Mouse (Mus musculus): ENCODE measurements around the gene Il6st. TPM values are rescaled to one million over a fixed set of nuclear protein-coding genes. Genes with fewer than 3 reads are reported as not detected.

Il6st gene
- polyA plus RNA-seq (2012; rRNA removed), result 6.3 and 8.3 TPM in 2 replicates

GRCm38 (mm10) chr13:112463868-112464625 is at the start of gene Il6st:
Gene Il6st, plus strand, starts transcription at chr13:112464070.
- peaks cover 7% of the 10 kb centered on the region; the same call in 1 of the 2 replicates for H3K4me1 ChIP-seq (ENCODE audit: control insufficient read depth, insufficient read depth, insufficient read length, low read length)
- TF ChIP-seq POLR2A (IDR thresholded peaks at IDR 0.05; ENCODE audit: low read depth, low read length) (peak; percentile 84), CTCF (IDR thresholded peaks at IDR 0.05; ENCODE audit: extremely low read depth, insufficient read length, insufficient replicate concordance, low read depth, low read length) (no peak)
- no peaks in the 10 kb centered on the region for H3K27me3 ChIP-seq (ENCODE audit: control insufficient read depth, insufficient read depth, low read length)
- WGBS, result under 1% methylated on average over 85 of the region's 85 CpGs
- H3K4me3 ChIP-seq (ENCODE audit: low read depth, low read length), result peak within 1 kb of the TSS; percentile 92
- peak within 1 kb of the TSS; percentile 90 for H3K27ac ChIP-seq (ENCODE audit: insufficient read depth, low read depth, low read length)
- no peaks in the 10 kb centered on the region for H3K36me3 ChIP-seq (ENCODE audit: control insufficient read depth, insufficient read depth, low read length)

- TF ChIP-seq POLR2A (IDR thresholded peaks at IDR 0.05; ENCODE audit: low read depth, low read length) (no peak), CTCF (IDR thresholded peaks at IDR 0.05; ENCODE audit: extremely low read depth, insufficient read length, insufficient replicate concordance, low read depth, low read length) (no peak)
- H3K27ac ChIP-seq (ENCODE audit: insufficient read depth, low read depth, low read length), result no peak overlapping the region; the same call in 1 of the 2 replicates
- 87% methylated on average over 6 of the region's 6 CpGs for WGBS
These were observed 48.0 kb upstream of the Il6st start for GRCm38 (mm10) chr13:112415896-112416295.

GRCm38 (mm10) chr13:112416410-112417162 is 47.3 kb upstream of the Il6st start:
- Histone ChIP-seq H3K27me3 (ENCODE audit: control insufficient read depth, insufficient read depth, low read length) (no peaks in the 10 kb centered on the region), H3K4me1 (ENCODE audit: control insufficient read depth, insufficient read depth, insufficient read length, low read length) (0 out of 2 replicates have a peak, but pooled peaks cover 2% of the 10 kb centered on the region), H3K27ac (ENCODE audit: insufficient read depth, low read depth, low read length) (no peak overlapping the region; the same call in 1 of the 2 replicates), H3K36me3 (ENCODE audit: control insufficient read depth, insufficient read depth, low read length) (no peaks in the 10 kb centered on the region), H3K4me3 (ENCODE audit: low read depth, low read length) (no peak overlapping the region)
- TF ChIP-seq CTCF (IDR thresholded peaks at IDR 0.05; ENCODE audit: extremely low read depth, insufficient read length, insufficient replicate concordance, low read depth, low read length) (no peak), POLR2A (IDR thresholded peaks at IDR 0.05; ENCODE audit: low read depth, low read length) (no peak)
- 26% methylated on average over 8 of the region's 8 CpGs for WGBS

More at GRCm38 (mm10) chr13:112415896-112416295, 48.0 kb upstream of the Il6st start:
- H3K36me3 ChIP-seq (ENCODE audit: control insufficient read depth, insufficient read depth, low read length), result no peaks in the 10 kb centered on the region
- no peaks in the 10 kb centered on the region for H3K27me3 ChIP-seq (ENCODE audit: control insufficient read depth, insufficient read depth, low read length)
- no peak overlapping the region for H3K4me3 ChIP-seq (ENCODE audit: low read depth, low read length)
- 0 out of 2 replicates have a peak, but pooled peaks cover 2% of the 10 kb centered on the region for H3K4me1 ChIP-seq (ENCODE audit: control insufficient read depth, insufficient read depth, insufficient read length, low read length)

DNA sequence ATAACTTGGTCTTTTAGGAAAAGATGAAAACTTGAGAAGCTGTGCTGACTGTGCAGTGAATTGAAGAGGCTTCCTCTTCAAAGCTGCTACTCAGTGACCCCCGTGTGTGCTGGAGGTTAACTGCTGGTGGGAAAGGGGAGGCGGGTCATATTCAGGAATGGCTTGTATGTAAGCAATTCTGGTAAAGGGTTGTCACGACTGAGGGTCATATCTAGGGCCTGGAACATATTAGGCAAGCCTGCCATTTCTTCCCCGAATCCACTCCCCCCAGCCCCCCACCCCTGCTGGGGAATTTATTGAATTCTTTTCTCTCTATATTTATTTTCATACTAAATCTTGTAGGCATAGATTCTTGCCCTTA is 46.7 kb upstream of the Il6st start:
- Histone ChIP-seq H3K4me3 (ENCODE audit: low read depth, low read length) (no peak overlapping the region), H3K4me1 (ENCODE audit: control insufficient read depth, insufficient read depth, insufficient read length, low read length) (0 out of 2 replicates have a peak, but pooled peaks cover 2% of the 10 kb centered on the region), H3K27me3 (ENCODE audit: control insufficient read depth, insufficient read depth, low read length) (no peaks in the 10 kb centered on the region), H3K27ac (ENCODE audit: insufficient read depth, low read depth, low read length) (no peak overlapping the region), H3K36me3 (ENCODE audit: control insufficient read depth, insufficient read depth, low read length) (no peaks in the 10 kb centered on the region)
- 43% methylated on average over 4 of the region's 4 CpGs for WGBS
- TF ChIP-seq CTCF (IDR thresholded peaks at IDR 0.05; ENCODE audit: extremely low read depth, insufficient read length, insufficient replicate concordance, low read depth, low read length) (no peak), POLR2A (IDR thresholded peaks at IDR 0.05; ENCODE audit: low read depth, low read length) (no peak)

DNA sequence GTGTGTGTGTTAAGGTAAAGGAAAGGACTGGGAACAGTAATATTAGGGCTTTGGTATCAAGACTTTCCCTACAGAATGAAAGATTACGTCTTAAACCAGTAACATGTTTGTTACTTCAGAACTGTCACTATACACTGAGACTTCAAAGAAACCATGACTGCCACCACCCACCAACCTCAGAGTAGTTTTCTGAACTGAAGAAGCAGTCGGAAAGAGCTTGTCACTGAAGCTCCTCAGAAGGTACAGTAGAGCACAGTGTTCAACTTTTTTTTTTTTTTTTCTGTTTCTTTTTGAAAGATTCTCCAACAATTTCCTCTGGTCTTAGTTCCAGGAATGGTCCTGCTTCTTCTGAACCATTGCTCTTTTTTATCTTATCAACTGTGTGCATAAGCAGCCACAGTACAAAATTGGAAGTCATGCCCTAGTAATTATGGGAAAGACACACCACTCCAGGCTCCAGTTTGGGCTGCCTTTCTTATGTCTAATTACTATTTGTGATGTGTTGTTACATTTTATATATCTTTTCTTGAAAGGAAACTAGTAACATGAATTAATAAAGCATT is 45.9 kb upstream of the Il6st start:
- Histone ChIP-seq H3K4me1 (ENCODE audit: control insufficient read depth, insufficient read depth, insufficient read length, low read length) (0 out of 2 replicates have a peak, but pooled peaks cover 2% of the 10 kb centered on the region), H3K27ac (ENCODE audit: insufficient read depth, low read depth, low read length) (no peak overlapping the region), H3K27me3 (ENCODE audit: control insufficient read depth, insufficient read depth, low read length) (no peaks in the 10 kb centered on the region), H3K4me3 (ENCODE audit: low read depth, low read length) (no peak overlapping the region), H3K36me3 (ENCODE audit: control insufficient read depth, insufficient read depth, low read length) (no peaks in the 10 kb centered on the region)
- WGBS, result 86% methylated on average over 2 of the region's 2 CpGs
- TF ChIP-seq CTCF (IDR thresholded peaks at IDR 0.05; ENCODE audit: extremely low read depth, insufficient read length, insufficient replicate concordance, low read depth, low read length), result no peak
- TF ChIP-seq POLR2A (IDR thresholded peaks at IDR 0.05; ENCODE audit: low read depth, low read length), result no peak

- no peak for TF ChIP-seq CTCF (IDR thresholded peaks at IDR 0.05; ENCODE audit: extremely low read depth, insufficient read length, insufficient replicate concordance, low read depth, low read length)
- TF ChIP-seq POLR2A (IDR thresholded peaks at IDR 0.05; ENCODE audit: low read depth, low read length), result no peak
- Histone ChIP-seq H3K27ac (ENCODE audit: insufficient read depth, low read depth, low read length) (no peak overlapping the region), H3K27me3 (ENCODE audit: control insufficient read depth, insufficient read depth, low read length) (no peaks in the 10 kb centered on the region), H3K4me3 (ENCODE audit: low read depth, low read length) (no peak overlapping the region), H3K4me1 (ENCODE audit: control insufficient read depth, insufficient read depth, insufficient read length, low read length) (0 out of 2 replicates have a peak, but pooled peaks cover 2% of the 10 kb centered on the region), H3K36me3 (ENCODE audit: control insufficient read depth, insufficient read depth, low read length) (no peaks in the 10 kb centered on the region)
- 97% methylated on average over 4 of the region's 4 CpGs for WGBS
These were observed 45.3 kb upstream of the Il6st start for GRCm38 (mm10) chr13:112418595-112418994.
